Mouse (Mus musculus) hindbrain, embryonic 13.5 days (tissue): ENCODE data around the gene Bmi1. TPM values are rescaled to one million over a fixed set of nuclear protein-coding genes. Genes with fewer than 3 reads are reported as not detected.
A peak's percentile ranks its signal among the peaks of the same experiment; 100 is the strongest.

Source experiments
- ATAC-seq: fragments of 200-750 bp; cut with Nextera tagmentation; 2 replicates; pipeline ENCODE4 v1.8.0; 2017; ENCODE audit warnings: moderate TSS enrichment; ENCODE audit not compliant: low FRiP score
- H3K27ac ChIP-seq: fragments of 300-500 bp; sonication (generic); 2 replicates; pipeline ENCODE4 v1.5.1; 2015; ENCODE audit warnings: inconsistent platforms, mild to moderate bottlenecking, moderate library complexity
- H3K27me3 ChIP-seq: fragments of 300-500 bp; sonication (generic); 2 replicates; pipeline ENCODE4 v1.6.1; 2015; ENCODE audit warnings: mild to moderate bottlenecking, inconsistent platforms
- H3K36me3 ChIP-seq: fragments of 300-500 bp; sonication (generic); 2 replicates; pipeline ENCODE4 v1.6.1; 2015; ENCODE audit warnings: mild to moderate bottlenecking, inconsistent platforms
- H3K4me1 ChIP-seq: fragments of 300-500 bp; sonication (generic); replicated peaks from 2 replicates; pipeline ENCODE4 v1.6.1; 2015; ENCODE audit warnings: inconsistent platforms
- H3K4me2 ChIP-seq: fragments of 300-500 bp; sonication (generic); 2 replicates; pipeline ENCODE4 v1.6.1; 2015; ENCODE audit warnings: inconsistent platforms, mild to moderate bottlenecking, moderate library complexity
- H3K4me3 ChIP-seq: fragments of 300-500 bp; sonication (generic); 2 replicates; pipeline ENCODE4 v1.5.1; 2015; ENCODE audit warnings: mild to moderate bottlenecking, inconsistent platforms
- H3K9ac ChIP-seq: fragments of 300-500 bp; sonication (generic); 2 replicates; pipeline ENCODE4 v1.6.1; 2015; ENCODE audit warnings: mild to moderate bottlenecking, inconsistent platforms
- H3K9me3 ChIP-seq: fragments of 300-500 bp; sonication (generic); 2 replicates; pipeline ENCODE4 v1.6.1; 2016; ENCODE audit warnings: inconsistent platforms
- WGBS: fragments of 180-500 bp; shearing (Covaris S2); methylation state at CpG from one replicate; pipeline ENCODE4 v1.1.7; 2015; 5-methylcytosine and 5-hydroxymethylcytosine counted together
- polyA plus RNA-seq: library from polyadenylated mRNA; unstranded; fragments of >200 nt; fragmentation: Nextera tagmentation; extraction: Ambion mirVana; gene quantifications from 2 replicates; pipeline ENCODE4 v1.2.1, GENCODE M21; 2015

Bmi1 gene
- 30.5 and 32.7 TPM in 2 replicates for polyA plus RNA-seq

- Histone ChIP-seq H3K9ac (peak within 1 kb of the TSS; percentile 97), H3K36me3 (no peaks in the 10 kb centered on the region), H3K27me3 (peaks cover 44% of the 10 kb centered on the region), H3K4me2 (peak within 1 kb of the TSS; percentile 78), H3K4me3 (peak within 1 kb of the TSS; percentile 81), H3K9me3 (no peaks in the 10 kb centered on the region), H3K27ac (peak within 1 kb of the TSS; percentile 99), H3K4me1 (peaks cover 50% of the 10 kb centered on the region)
- ATAC-seq, result peak; percentile 67
- under 1% methylated on average over 50 of the region's 77 CpGs for whole genome bisulfite sequencing
Observed at GRCm38 (mm10) chr2:18676936-18677491, at the start of gene Bmi1. Gene Bmi1 (plus strand): TSS chr2:18677018.

GRCm38 (mm10) chr2:18630547-18630946, 46.3 kb upstream of the Bmi1 start:
- 81% methylated on average over 5 of the region's 5 CpGs for WGBS
- no peak for ATAC-seq
- Histone ChIP-seq H3K9ac (no peak overlapping the region), H3K4me2 (no peak overlapping the region), H3K27ac (no peak overlapping the region), H3K27me3 (no peaks in the 10 kb centered on the region), H3K9me3 (no peaks in the 10 kb centered on the region), H3K4me3 (no peak overlapping the region), H3K36me3 (no peaks in the 10 kb centered on the region), H3K4me1 (no peaks in the 10 kb centered on the region)

- Histone ChIP-seq H3K27me3 (no peaks in the 10 kb centered on the region), H3K4me1 (no peaks in the 10 kb centered on the region), H3K9ac (no peak overlapping the region), H3K27ac (no peak overlapping the region), H3K9me3 (no peaks in the 10 kb centered on the region), H3K36me3 (no peaks in the 10 kb centered on the region), H3K4me2 (no peak overlapping the region), H3K4me3 (no peak overlapping the region)
- peak; percentile 80 for ATAC-seq
- WGBS, result 89% methylated on average over 8 of the region's 8 CpGs
Observed at GRCm38 (mm10) chr2:18635052-18635451, 41.8 kb upstream of the Bmi1 start.

- H3K9me3 ChIP-seq, result no peaks in the 10 kb centered on the region
- H3K4me2 ChIP-seq, result no peak overlapping the region
- no peak overlapping the region for H3K27ac ChIP-seq
- no peak for ATAC-seq
- H3K36me3 ChIP-seq, result no peaks in the 10 kb centered on the region
- no peak overlapping the region for H3K9ac ChIP-seq
- 0 out of 2 replicates have a peak, but pooled peaks cover 5% of the 10 kb centered on the region for H3K27me3 ChIP-seq
- no peak overlapping the region for H3K4me3 ChIP-seq
- H3K4me1 ChIP-seq, result no peaks in the 10 kb centered on the region
- 73% methylated on average over 4 of the region's 4 CpGs for WGBS
Observed at GRCm38 (mm10) chr2:18648563-18648962, 28.3 kb upstream of the Bmi1 start.

GRCm38 (mm10) chr2:18654821-18655220, 22.0 kb upstream of the Bmi1 start:
- no peaks in the 10 kb centered on the region for H3K36me3 ChIP-seq
- H3K27ac ChIP-seq, result no peak overlapping the region
- no peaks in the 10 kb centered on the region for H3K9me3 ChIP-seq
- 70% methylated on average over 5 of the region's 5 CpGs for WGBS
- no peaks in the 10 kb centered on the region for H3K27me3 ChIP-seq
- H3K4me1 ChIP-seq, result no peaks in the 10 kb centered on the region
- no peak overlapping the region for H3K9ac ChIP-seq
- no peak overlapping the region for H3K4me3 ChIP-seq
- no peak overlapping the region for H3K4me2 ChIP-seq
- no peak for ATAC-seq

- Histone ChIP-seq H3K4me1 (no peaks in the 10 kb centered on the region), H3K9ac (no peak overlapping the region), H3K4me2 (no peak overlapping the region), H3K27ac (no peak overlapping the region), H3K27me3 (peaks cover 3% of the 10 kb centered on the region; the same call in 1 of the 2 replicates), H3K9me3 (no peaks in the 10 kb centered on the region), H3K4me3 (no peak overlapping the region), H3K36me3 (no peaks in the 10 kb centered on the region)
- ATAC-seq, result no peak
- 94% methylated on average over 3 of the region's 3 CpGs for WGBS
Observed at GRCm38 (mm10) chr2:18664003-18664402, 12.8 kb upstream of the Bmi1 start.

GRCm38 (mm10) chr2:18671041-18671440, 5.8 kb upstream of the Bmi1 start:
- no peak overlapping the region for H3K9ac ChIP-seq
- H3K4me3 ChIP-seq, result no peak overlapping the region
- H3K9me3 ChIP-seq, result no peaks in the 10 kb centered on the region
- H3K27me3 ChIP-seq, result peaks cover 16% of the 10 kb centered on the region
- 0 out of 2 replicates have a peak overlapping the region, but pooled peaks have one; percentile 3 for H3K4me2 ChIP-seq
- H3K27ac ChIP-seq, result no peak overlapping the region
- peaks cover 21% of the 10 kb centered on the region for H3K4me1 ChIP-seq
- no peaks in the 10 kb centered on the region for H3K36me3 ChIP-seq
- WGBS, result 4% methylated on average over 6 of the region's 6 CpGs
- ATAC-seq, result no peak

- no peaks in the 10 kb centered on the region for H3K9me3 ChIP-seq
- H3K4me1 ChIP-seq, result peaks cover 22% of the 10 kb centered on the region
- no peaks in the 10 kb centered on the region for H3K36me3 ChIP-seq
- H3K4me2 ChIP-seq, result peak within 1 kb of the TSS; percentile 68
- WGBS, result under 1% methylated on average over 91 of the region's 91 CpGs
- H3K27ac ChIP-seq, result peak within 1 kb of the TSS; percentile 100
- peak within 1 kb of the TSS; percentile 88 for H3K4me3 ChIP-seq
- peaks cover 14% of the 10 kb centered on the region for H3K27me3 ChIP-seq
- ATAC-seq, result peak; percentile 91
- H3K9ac ChIP-seq, result peak within 1 kb of the TSS; percentile 99
Observed at GRCm38 (mm10) chr2:18672133-18672765, 4.6 kb upstream of the Bmi1 start, which contains the start of gene Commd3. Gene Commd3 (plus strand): TSS chr2:18672384.

- peak overlapping the region; percentile 88 for H3K4me3 ChIP-seq
- 0 out of 2 replicates have a peak, but pooled peaks have one; percentile 0 for ATAC-seq
- peak overlapping the region; percentile 99 for H3K9ac ChIP-seq
- H3K4me2 ChIP-seq, result peak overlapping the region; percentile 68
- peak overlapping the region; percentile 100 for H3K27ac ChIP-seq
- H3K9me3 ChIP-seq, result no peaks in the 10 kb centered on the region
- 1% methylated on average over 11 of the region's 11 CpGs for WGBS
- H3K27me3 ChIP-seq, result peaks cover 13% of the 10 kb centered on the region
- peaks cover 22% of the 10 kb centered on the region for H3K4me1 ChIP-seq
- H3K36me3 ChIP-seq, result no peaks in the 10 kb centered on the region
Observed at GRCm38 (mm10) chr2:18672766-18673164, 4.1 kb upstream of the Bmi1 start.

- peak overlapping the region; percentile 68 for H3K4me2 ChIP-seq
Observed at GRCm38 (mm10) chr2:18673766-18674165, 3.1 kb upstream of the Bmi1 start.

GRCm38 (mm10) chr2:18674193-18674902, 2.5 kb upstream of the Bmi1 start:
- Histone ChIP-seq H3K27ac (no peak overlapping the region), H3K9me3 (no peaks in the 10 kb centered on the region), H3K4me3 (no peak overlapping the region), H3K27me3 (peaks cover 18% of the 10 kb centered on the region), H3K36me3 (no peaks in the 10 kb centered on the region), H3K9ac (no peak overlapping the region), H3K4me1 (peaks cover 33% of the 10 kb centered on the region), H3K4me2 (no peak overlapping the region; the same call in 1 of the 2 replicates)
- no peak for ATAC-seq
- whole genome bisulfite sequencing, result 49% methylated on average over 4 of the region's 4 CpGs

More at GRCm38 (mm10) chr2:18673766-18674165, 3.1 kb upstream of the Bmi1 start:
- 44% methylated on average over 4 of the region's 4 CpGs for WGBS
- Histone ChIP-seq H3K36me3 (no peaks in the 10 kb centered on the region), H3K4me1 (peaks cover 29% of the 10 kb centered on the region), H3K4me3 (no peak overlapping the region), H3K9me3 (no peaks in the 10 kb centered on the region), H3K27ac (no peak overlapping the region), H3K9ac (no peak overlapping the region), H3K27me3 (peaks cover 13% of the 10 kb centered on the region)
- no peak for ATAC-seq

GRCm38 (mm10) chr2:18675681-18676456, 949 bp upstream of the Bmi1 start:
- H3K27ac ChIP-seq, result peak overlapping the region; percentile 99
- peaks cover 33% of the 10 kb centered on the region for H3K27me3 ChIP-seq
- 5% methylated on average over 41 of the region's 42 CpGs for whole genome bisulfite sequencing
- peaks cover 46% of the 10 kb centered on the region for H3K4me1 ChIP-seq
- H3K4me3 ChIP-seq, result peak overlapping the region; percentile 81
- no peaks in the 10 kb centered on the region for H3K9me3 ChIP-seq
- no peaks in the 10 kb centered on the region for H3K36me3 ChIP-seq
- peak overlapping the region; percentile 78 for H3K4me2 ChIP-seq
- peak overlapping the region; percentile 97 for H3K9ac ChIP-seq
- ATAC-seq, result no peak
